Mouse (Mus musculus): ENCODE measurements around the gene Fam81a.

DNA sequence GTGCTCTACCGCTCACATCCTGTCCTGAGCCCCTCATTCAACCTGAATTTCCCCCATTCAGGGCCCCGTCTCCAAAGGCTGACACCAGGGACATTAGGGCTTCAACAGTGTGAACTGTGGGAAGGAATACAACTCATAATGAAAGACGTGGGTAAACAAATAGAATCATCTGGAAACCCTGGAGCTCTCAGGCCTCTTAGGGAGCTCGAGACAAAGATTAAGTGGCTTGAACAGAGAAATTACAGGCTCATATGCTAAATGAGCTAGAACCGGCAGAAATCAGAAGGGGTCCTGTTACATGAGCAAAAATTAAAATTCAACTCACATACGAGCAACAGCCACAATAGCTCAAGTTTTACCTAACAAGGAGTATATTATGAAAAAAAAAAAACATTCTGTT lies 32.5 kb upstream of the Fam81a start:
- TF ChIP-seq CTCF (IDR thresholded peaks at IDR 0.05; ENCODE audit: low read depth, low read length) (no peak), POLR2A (IDR thresholded peaks at IDR 0.05; ENCODE audit: extremely low read depth, insufficient read depth, low read length) (no peak)
